Mouse (Mus musculus): Measurements from ENCODE around the gene Htr3b. TPM values are rescaled to one million over a fixed set of nuclear protein-coding genes. Genes with fewer than 3 reads are reported as not detected.

The Htr3b gene
- polyA plus RNA-seq, 1 experiment from 2014 or later: not detected

DNA sequence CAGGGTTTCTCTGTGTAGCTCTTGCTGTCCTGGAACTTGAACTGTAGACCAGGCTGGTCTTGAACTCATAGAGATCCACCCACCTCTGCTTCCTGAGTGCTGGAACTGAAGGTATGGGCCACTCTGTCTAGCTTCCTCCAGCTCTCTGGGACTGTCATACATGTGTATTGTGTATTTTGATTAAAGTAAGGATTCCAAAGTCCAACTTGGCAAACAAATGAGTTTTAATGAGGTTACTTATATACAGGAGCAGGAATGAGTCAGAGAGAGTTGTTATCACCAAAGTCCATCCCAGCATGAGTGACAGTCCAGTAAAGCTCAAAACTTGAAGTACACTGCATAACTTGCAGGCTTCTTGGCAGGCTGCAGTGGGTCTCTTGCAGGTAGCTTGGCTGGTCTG lies 17.0 kb upstream of the Htr3b start:
- H3K4me1 ChIP-seq: peaks cover 21% of the 10 kb centered on the region
- no peak overlapping the region for H3K4me3 ChIP-seq
- no peaks in the 10 kb centered on the region for H3K27me3 ChIP-seq
- H3K4me2 ChIP-seq (replicated peaks): no peak overlapping the region
- no peaks in the 10 kb centered on the region for H3K9me3 ChIP-seq
- no peak for ATAC-seq (replicated peaks)
- H3K27ac ChIP-seq (replicated peaks): no peak overlapping the region
- no peaks in the 10 kb centered on the region for H3K36me3 ChIP-seq
- H3K9ac ChIP-seq (replicated peaks): no peak overlapping the region

GRCm38 (mm10) chr9:48980781-48981180 lies 16.0 kb upstream of the Htr3b start:
- Histone ChIP-seq H3K27me3 (no peaks in the 10 kb centered on the region), H3K36me3 (no peaks in the 10 kb centered on the region), H3K9ac (replicated peaks) (no peak overlapping the region), H3K27ac (replicated peaks) (no peak overlapping the region), H3K9me3 (no peaks in the 10 kb centered on the region), H3K4me2 (replicated peaks) (no peak overlapping the region), H3K4me1 (peaks cover 10% of the 10 kb centered on the region), H3K4me3 (no peak overlapping the region)
- WGBS: 80% methylated on average over 3 of the region's 3 CpGs
- no peak for ATAC-seq (replicated peaks)

DNA sequence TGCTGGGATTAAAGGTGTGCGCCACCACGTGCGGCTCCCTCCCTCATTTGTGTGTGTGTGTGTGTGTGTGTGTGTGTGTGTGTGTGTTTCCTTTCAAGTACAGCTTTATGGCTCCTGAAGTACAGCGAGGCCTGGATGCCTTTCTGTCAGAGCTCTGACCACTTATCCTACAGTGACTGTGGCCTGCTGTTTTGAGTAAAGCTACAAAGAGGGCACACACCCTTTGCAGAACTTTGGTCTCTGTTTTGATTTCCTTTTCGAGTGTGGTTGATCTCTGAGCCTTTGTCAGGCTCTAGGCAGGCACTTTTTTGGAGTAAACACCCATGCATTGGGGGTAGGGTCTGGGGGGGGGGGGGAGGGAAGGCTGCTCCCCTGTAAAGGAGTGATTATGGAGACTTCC lies 15.6 kb upstream of the Htr3b start:
- H3K36me3 ChIP-seq: no peaks in the 10 kb centered on the region
- no peak overlapping the region for H3K9ac ChIP-seq (replicated peaks)
- H3K27me3 ChIP-seq: no peaks in the 10 kb centered on the region
- H3K4me1 ChIP-seq: peaks cover 9% of the 10 kb centered on the region
- no peak overlapping the region for H3K4me2 ChIP-seq (replicated peaks)
- H3K27ac ChIP-seq (replicated peaks): no peak overlapping the region
- no peak for ATAC-seq (replicated peaks)
- H3K4me3 ChIP-seq: no peak overlapping the region
- H3K9me3 ChIP-seq: no peaks in the 10 kb centered on the region
- 78% methylated on average over 5 of the region's 5 CpGs for WGBS

- Histone ChIP-seq H3K4me3 (no peak overlapping the region), H3K4me2 (replicated peaks) (no peak overlapping the region), H3K9ac (replicated peaks) (no peak overlapping the region), H3K27me3 (no peaks in the 10 kb centered on the region), H3K4me1 (no peaks in the 10 kb centered on the region), H3K36me3 (no peaks in the 10 kb centered on the region), H3K9me3 (no peaks in the 10 kb centered on the region), H3K27ac (replicated peaks) (no peak overlapping the region)
- WGBS: 89% methylated on average over 6 of the region's 6 CpGs
- no peak for ATAC-seq (replicated peaks)
These were observed 12.0 kb upstream of the Htr3b start for GRCm38 (mm10) chr9:48976661-48977355.

DNA sequence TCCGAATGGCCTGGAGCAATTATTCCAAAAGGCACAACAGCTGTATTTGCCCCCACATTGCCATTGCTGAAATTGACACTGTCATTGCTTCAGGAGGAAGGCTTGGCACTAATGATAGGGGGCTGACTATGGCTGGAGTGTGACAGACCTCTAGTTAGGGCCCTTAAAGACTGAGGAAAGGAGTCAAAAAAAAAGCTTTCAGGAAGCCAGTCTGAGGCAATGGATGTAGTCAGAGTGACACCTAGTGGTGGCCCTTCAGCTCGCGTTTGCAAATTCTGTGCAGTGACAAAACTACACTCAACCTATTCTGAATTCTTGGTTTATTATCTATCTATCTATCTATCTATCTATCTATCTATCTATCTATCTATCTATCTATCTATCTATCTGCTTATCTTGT lies 7.7 kb upstream of the Htr3b start:
- ATAC-seq (replicated peaks): 0 out of 2 replicates have a peak, but pooled peaks have one; percentile 46
- Histone ChIP-seq H3K27ac (replicated peaks) (no peak overlapping the region), H3K4me2 (replicated peaks) (no peak overlapping the region), H3K9me3 (no peaks in the 10 kb centered on the region), H3K36me3 (no peaks in the 10 kb centered on the region), H3K4me1 (no peaks in the 10 kb centered on the region), H3K4me3 (no peak overlapping the region), H3K27me3 (no peaks in the 10 kb centered on the region), H3K9ac (replicated peaks) (no peak overlapping the region)
- 28% methylated on average over 3 of the region's 3 CpGs for WGBS

GRCm38 (mm10) chr9:48962131-48962530 lies 2.7 kb downstream of the Htr3b start:
- 10% methylated on average over 7 of the region's 7 CpGs for WGBS
- Histone ChIP-seq H3K36me3 (no peaks in the 10 kb centered on the region), H3K4me3 (no peak overlapping the region), H3K9me3 (no peaks in the 10 kb centered on the region), H3K27me3 (peaks cover 15% of the 10 kb centered on the region), H3K27ac (replicated peaks) (no peak overlapping the region), H3K4me2 (replicated peaks) (no peak overlapping the region), H3K4me1 (peaks cover 11% of the 10 kb centered on the region; the same call in 1 of the 2 replicates), H3K9ac (replicated peaks) (no peak overlapping the region)
- ATAC-seq (replicated peaks): no peak

DNA sequence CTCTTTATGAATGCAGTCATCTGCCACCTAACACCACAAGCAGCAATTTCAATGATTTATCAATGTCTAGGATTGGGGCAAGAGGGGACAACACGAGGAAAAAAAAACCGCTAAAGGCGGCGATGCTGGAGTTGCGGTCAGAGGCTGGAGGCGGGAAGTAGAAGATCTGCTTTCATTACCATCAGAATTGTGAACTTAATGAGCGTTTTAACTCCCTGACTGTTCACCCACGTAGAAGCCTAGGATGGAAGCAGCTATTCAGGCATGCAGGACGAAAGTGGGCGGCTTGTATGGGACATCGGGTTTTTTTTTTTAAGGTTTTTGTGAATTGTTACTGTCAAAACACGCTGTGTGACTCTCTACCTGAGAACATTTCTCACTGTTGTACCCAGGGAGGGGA lies 3.5 kb downstream of the Htr3b start:
- Histone ChIP-seq H3K9ac (replicated peaks) (no peak overlapping the region), H3K4me2 (replicated peaks) (no peak overlapping the region)
- WGBS: 17% methylated on average over 12 of the region's 12 CpGs

DNA sequence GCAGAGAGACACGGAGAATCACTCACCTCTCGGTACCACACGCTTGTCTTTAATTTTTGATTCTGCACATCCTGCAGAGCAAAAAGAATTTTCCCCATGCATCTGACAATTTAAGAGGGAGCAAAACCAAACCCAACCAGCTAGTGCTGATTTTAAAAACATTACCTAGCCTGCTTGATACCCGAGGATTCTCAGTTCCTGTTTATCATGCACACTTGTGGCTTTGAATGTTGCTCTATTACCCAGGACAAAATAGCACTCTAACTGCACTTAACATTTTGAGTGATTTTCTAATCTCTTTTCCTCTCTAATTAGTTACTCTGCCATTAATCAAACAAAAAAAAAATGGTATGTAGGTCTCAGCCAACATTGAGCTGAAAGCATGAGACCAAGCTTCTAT lies 17.2 kb downstream of the Htr3b start:
- Histone ChIP-seq H3K4me3 (no peak overlapping the region), H3K4me1 (0 out of 2 replicates have a peak, but pooled peaks cover 2% of the 10 kb centered on the region), H3K36me3 (no peaks in the 10 kb centered on the region), H3K27ac (replicated peaks) (no peak overlapping the region), H3K27me3 (no peaks in the 10 kb centered on the region), H3K4me2 (replicated peaks) (no peak overlapping the region), H3K9ac (replicated peaks) (no peak overlapping the region), H3K9me3 (no peaks in the 10 kb centered on the region)
- no peak for ATAC-seq (replicated peaks)
- WGBS: 85% methylated on average over 4 of the region's 4 CpGs

More for the DNA sequence above, 3.5 kb downstream of the Htr3b start:
- peaks cover 15% of the 10 kb centered on the region for H3K27me3 ChIP-seq
- H3K4me3 ChIP-seq: no peak overlapping the region
- no peak overlapping the region for H3K27ac ChIP-seq (replicated peaks)
- no peaks in the 10 kb centered on the region for H3K9me3 ChIP-seq
- H3K36me3 ChIP-seq: no peaks in the 10 kb centered on the region
- no peak for ATAC-seq (replicated peaks)
- peaks cover 11% of the 10 kb centered on the region; the same call in 1 of the 2 replicates for H3K4me1 ChIP-seq

DNA sequence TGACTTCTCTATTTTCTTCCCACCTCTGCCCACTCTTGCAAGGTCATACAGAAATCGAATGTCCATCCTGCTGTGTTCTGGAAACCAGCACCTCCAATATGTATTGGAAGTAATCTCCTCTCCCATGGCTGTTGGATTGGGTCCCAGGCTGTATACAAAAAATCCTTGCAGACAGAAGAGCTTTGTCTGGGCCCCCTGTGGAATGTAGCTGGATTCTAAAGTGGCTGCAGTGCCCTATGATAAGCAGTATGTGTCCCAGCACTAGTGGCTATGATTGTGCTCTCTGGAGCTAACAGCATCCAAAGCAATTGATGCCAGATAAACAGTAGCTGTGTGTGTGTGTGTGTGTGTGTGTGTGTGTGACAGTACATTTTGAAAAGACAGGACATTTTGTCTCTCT lies 22.4 kb downstream of the Htr3b start:
- Histone ChIP-seq H3K9ac (replicated peaks) (no peak overlapping the region), H3K4me1 (0 out of 2 replicates have a peak, but pooled peaks cover 4% of the 10 kb centered on the region), H3K4me2 (replicated peaks) (no peak overlapping the region), H3K27ac (replicated peaks) (no peak overlapping the region), H3K27me3 (no peaks in the 10 kb centered on the region), H3K4me3 (no peak overlapping the region), H3K9me3 (no peaks in the 10 kb centered on the region), H3K36me3 (no peaks in the 10 kb centered on the region)
- no peak for ATAC-seq (replicated peaks)
- 54% methylated on average over 1 of the region's 1 CpGs for WGBS

GRCm38 (mm10) chr9:48929436-48929835 lies 35.4 kb downstream of the Htr3b start:
- Histone ChIP-seq H3K4me3 (no peak overlapping the region), H3K4me1 (peaks cover 8% of the 10 kb centered on the region), H3K27ac (replicated peaks) (no peak overlapping the region), H3K27me3 (0 out of 2 replicates have a peak, but pooled peaks cover 3% of the 10 kb centered on the region), H3K9me3 (no peaks in the 10 kb centered on the region), H3K9ac (replicated peaks) (no peak overlapping the region), H3K36me3 (no peaks in the 10 kb centered on the region), H3K4me2 (replicated peaks) (no peak overlapping the region)
- 70% methylated on average over 5 of the region's 5 CpGs for WGBS
- no peak for ATAC-seq (replicated peaks)

DNA sequence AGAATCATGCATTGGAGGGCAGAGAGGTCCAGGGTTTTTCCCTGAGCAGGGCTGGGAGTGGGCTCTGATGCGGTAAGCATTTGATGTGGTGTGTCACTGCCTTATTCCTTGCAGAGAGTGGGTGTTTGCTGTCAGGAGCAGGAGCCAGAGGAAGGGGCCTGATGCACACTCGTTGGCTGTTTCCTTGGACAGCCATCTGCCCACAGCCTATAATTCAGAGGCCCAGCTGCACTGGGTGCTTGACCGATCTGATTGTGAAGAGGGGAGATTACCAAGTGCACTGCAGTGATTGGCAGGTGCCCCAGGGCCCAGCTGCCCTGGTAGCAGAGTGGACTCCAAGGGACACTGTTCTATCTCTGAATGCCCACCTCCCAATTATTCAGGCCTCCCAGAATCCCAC lies 36.0 kb downstream of the Htr3b start:
- H3K36me3 ChIP-seq: no peaks in the 10 kb centered on the region
- H3K4me2 ChIP-seq (replicated peaks): no peak overlapping the region
- WGBS: 32% methylated on average over 3 of the region's 3 CpGs
- no peak for ATAC-seq (replicated peaks)
- H3K27ac ChIP-seq (replicated peaks): 0 out of 2 replicates have a peak overlapping the region, but pooled peaks have one; percentile 11
- 0 out of 2 replicates have a peak, but pooled peaks cover 3% of the 10 kb centered on the region for H3K27me3 ChIP-seq
- H3K9me3 ChIP-seq: no peaks in the 10 kb centered on the region
- H3K4me1 ChIP-seq: peaks cover 8% of the 10 kb centered on the region
- no peak overlapping the region for H3K9ac ChIP-seq (replicated peaks)
- H3K4me3 ChIP-seq: no peak overlapping the region

DNA sequence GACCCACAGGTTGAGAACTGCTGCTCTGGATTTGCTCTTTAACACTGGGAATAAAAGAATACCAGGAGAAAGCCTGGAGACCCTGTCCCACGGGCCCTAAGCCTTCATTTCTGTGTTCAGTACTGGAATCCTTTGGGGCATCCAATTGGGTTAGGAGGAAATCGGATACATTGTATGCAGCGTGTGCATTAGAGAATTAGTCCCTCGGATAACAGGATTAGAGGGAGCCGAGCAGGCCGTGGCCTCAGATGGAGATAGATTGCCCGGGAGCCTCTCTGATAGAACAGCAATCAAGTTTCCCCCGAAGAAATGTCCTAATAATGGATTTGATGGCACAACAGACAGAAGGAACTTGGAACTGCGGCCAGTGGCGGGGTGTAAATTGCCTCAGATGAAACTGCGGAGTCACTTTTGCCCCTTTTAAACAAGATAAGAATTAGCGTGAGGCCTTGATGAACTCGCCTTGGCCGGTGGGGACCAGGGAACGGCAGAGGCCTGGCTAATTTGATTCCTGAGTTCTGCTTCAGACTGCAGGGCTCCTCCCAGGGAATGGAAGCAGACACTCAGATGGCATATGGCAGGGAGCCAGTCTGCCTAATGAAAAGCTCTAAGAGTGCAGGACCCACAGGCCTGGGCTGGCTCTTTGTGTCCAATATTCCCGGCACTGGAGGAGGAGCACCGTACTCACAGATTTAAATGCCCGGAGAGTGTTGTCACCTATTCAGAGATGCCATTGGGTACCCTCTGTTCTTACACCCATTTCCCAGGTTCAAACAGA lies 48.6 kb downstream of the Htr3b start:
- 44% methylated on average over 18 of the region's 18 CpGs for WGBS
- Histone ChIP-seq H3K4me1 (peaks cover 16% of the 10 kb centered on the region), H3K4me2 (replicated peaks) (no peak overlapping the region), H3K27me3 (no peaks in the 10 kb centered on the region), H3K9me3 (no peaks in the 10 kb centered on the region), H3K4me3 (no peak overlapping the region), H3K36me3 (no peaks in the 10 kb centered on the region), H3K9ac (replicated peaks) (no peak overlapping the region), H3K27ac (replicated peaks) (no peak overlapping the region)
- peak; percentile 43; the same call in 1 of the 2 replicates for ATAC-seq (replicated peaks)

Data from forebrain, embryonic 15.5 days (tissue).